Mouse (Mus musculus) CD8-positive naive resting alpha-beta T cell, adult 57 days (primary cell): ENCODE results near the gene Dda1. TPM values are rescaled to one million over a fixed set of nuclear protein-coding genes. Genes with fewer than 3 reads are reported as not detected.

Experiments
- total RNA-seq: library from RNA; stranded (reverse); gene quantifications from one replicate; pipeline ENCODE4 v1.2.4, GENCODE M21; 2023

Dda1 gene
- total RNA-seq = 90.7 TPM

DNA sequence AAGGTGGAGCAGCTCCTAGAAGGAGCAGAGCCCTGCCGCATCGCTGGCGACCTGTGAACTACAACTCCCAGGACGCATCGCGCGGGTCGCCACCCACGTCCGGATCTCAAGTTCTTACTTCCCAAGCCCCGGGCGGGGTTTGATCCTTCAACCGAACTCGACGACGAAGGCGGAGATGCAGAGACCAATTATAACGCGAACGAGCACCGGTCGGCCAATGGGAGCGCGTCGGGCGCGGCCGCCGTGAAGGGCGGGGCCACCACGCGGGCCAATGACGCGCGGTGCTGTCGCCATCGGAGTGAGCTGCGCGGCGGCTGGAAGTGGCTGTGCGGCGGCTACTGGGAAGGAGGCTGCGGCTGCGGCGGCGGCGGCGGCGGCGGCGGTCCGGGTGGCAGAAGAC lies at the start of gene Dda1:
Dda1 (plus strand) TSS at position 284 of the 400 bp plus-strand sequence.

DNA sequence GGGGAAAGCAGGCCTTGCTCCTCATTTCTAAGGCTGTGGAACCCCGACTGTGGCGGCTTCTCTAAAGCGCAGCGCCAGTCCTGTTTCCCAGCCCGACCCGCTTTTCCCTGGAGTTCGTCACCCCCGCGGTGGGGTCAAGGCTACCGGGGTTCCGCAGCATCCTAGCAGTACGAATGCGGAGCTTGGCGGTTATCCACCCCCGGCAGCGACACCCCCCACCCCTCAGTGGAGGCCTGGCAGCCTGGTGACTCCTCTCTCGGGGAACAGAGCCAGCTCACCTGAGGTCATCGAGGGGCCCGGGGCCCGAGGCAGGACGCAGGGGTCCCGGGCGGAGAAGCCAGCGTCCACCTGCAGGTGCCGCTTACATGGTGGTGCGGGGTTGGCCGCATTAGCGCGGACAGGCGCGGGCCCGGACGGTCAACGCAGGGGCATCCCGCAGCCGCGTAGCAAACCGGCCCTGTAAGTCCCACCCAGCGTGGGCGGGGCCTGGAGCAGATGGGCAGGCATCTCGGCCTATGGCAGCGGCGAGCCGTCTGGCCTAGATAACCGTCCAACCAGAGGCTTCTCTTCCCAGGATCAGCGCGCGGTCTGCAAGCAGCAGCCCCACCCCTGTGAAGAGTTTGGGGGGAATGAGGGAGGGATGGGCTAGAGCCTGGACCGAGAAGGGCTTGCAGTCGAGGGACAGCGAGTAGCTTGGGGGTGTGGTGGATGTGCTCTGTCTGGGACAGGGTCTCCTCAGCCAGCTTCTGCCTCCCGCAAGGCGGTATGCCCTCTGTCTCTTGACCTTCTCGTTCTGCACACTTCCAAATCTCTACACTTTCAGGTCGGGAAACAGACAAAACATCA lies 5.6 kb upstream of the Dda1 start, which contains the start of gene Abhd8:
Abhd8 (minus strand) TSS at position 468 of the 846 bp plus-strand sequence.

DNA sequence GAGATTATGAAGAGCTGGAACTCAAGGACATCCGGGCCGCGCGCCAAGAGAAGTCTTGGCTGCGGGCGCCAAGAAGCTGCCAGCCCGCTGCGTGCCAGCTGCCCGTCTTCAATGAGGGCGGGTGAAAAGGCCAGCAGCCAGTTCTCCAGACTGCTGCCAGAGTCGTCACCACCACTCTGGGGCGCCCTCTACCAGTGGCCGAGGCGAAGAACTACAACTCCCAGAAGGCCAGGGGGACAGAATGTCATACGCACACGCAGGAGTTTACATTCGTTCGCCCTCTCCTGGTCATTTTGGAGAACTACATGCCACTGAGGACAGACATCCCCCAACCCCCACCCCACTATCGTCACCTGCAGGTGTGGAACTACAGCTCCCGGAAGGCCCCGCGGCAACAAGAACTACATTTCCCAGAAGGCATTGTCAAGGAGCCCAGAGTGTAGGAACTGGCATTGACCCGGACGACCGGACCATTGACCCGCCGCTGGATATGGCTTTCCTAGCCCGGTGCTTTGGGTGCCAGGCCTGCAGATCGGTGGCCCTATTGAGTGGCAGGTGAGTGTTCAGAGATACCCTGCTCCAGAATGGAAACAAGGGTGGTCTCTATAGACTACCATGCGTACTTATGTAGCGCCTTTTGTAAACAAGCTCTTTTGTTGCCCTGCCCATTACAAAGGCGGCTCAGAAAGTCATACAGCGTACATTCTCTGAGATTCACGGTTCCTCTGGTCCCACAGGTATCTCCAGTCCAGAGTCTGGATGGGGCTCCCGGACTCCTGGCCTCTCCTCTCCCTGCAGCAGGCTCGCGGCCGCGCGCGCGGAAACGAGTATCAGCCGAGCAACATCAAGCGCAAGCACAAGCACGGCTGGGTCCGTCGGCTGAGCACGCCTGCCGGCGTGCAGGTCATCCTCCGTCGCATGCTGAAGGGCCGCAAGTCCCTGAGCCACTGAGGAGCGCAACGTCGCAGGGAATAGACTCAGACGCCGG lies 4.2 kb upstream of the Dda1 start, which contains the start of gene Mrpl34:
Mrpl34 (plus strand) TSS at position 447 of the 988 bp plus-strand sequence.

DNA sequence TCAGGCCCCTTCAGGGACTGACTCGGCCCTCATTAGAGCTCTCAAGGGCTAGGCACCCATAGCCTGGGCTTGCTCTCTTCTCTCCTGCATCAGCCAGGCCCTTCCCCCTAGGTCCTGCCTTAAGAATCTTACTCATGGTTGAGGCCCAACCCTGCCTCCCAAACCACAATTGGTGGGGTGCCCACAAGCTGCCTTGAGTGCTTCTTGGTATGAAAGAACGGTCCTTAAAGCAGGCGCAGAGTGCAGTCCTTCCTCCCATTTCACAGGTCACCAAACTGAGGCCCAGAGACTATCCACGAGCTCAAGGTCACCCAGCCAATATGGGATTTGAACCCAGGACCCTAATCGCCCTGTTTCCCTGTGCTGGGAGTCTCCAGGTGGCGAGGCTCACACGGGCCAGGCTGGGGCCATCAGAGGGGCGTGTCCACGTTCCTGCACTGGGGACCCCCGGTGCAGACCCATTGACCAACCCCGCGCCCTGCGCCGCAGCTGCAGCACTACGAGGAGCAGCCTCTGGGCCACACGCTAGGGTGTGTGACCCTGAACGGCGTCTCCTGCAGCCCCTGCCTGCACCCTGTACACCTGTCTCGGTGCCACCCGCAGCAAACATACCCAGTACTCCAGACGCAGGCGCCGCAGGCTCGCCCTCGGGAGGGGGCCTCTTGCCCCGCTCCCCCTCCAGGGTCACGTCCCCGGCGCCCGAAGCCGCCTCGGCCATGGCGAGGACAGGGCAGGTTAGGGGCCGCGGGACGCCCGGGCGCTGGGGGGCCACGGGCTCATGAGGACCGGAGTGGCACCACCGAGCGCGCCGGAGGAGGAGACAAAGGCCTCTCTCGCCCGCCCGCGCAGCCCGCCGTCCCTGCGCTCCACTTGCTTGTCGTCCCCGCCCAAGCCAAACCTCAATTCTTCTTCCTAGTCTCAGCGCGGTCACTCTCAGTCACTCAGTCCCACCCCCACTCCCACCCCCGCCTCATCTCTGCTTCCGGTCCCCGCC lies 16.4 kb downstream of the Dda1 start, which contains the start of gene Ano8:
Ano8 (minus strand) TSS at position 822 of the 994 bp plus-strand sequence.

DNA sequence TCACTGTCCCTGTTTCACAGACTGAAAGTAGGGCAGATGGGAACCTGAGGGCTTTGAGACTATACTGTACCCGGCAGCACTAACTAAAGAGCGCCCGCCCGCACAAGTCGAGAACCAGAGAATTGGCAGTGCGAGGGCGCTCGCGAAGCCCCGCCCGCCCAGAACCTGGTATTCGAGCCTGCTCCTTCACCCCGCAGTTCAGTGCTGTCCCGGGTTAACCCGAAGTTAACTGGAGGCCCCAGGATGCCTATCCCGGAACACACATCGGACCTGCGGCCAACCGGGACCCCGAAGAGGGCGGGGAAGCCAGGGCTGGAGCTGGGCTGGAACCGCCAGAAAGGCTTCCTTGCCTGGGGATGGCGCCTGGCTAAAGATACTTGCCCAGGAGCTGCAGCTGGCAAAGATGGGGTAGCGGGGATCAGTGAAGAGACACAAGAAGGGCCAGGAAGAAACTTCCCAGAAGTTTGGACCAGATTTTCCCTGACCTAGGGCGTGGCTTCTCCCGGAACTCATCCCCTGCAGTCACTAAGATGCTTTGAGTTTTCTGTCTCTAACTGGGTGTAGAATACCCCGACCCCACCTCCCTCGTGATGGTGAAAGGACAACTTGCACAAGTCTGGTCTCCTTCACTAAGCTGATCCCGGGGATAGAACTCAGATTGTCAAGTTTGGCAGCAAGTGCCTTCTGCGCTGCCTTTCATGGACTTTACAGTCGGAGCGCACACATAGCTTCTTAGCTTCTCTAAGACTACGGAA lies 18.9 kb downstream of the Dda1 start, which contains the start of gene Gtpbp3:
Gtpbp3 (plus strand) TSS at position 413 of the 755 bp plus-strand sequence.

DNA sequence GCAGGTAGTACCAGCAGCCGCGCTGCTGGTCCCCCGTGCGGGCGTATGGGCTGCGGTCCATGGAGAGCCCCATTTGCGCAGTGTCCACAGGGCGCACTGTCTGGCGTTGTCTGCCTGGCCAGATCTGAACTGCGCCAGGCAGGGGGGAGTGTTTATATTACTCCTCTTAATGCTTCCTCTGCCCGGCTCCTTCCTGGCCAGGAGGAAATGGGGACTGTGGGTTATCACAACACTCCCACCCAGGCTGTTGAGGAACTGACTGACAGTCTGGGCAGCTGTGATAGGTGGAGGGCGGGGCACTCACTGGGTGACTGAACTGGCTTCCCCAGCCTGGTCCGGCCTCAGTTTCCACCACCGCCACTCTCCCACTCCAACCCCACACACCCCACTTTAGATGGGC lies 42.6 kb downstream of the Dda1 start, which contains the start of gene Plvap:
Plvap (minus strand) TSS at position 109 of the 400 bp plus-strand sequence.

DNA sequence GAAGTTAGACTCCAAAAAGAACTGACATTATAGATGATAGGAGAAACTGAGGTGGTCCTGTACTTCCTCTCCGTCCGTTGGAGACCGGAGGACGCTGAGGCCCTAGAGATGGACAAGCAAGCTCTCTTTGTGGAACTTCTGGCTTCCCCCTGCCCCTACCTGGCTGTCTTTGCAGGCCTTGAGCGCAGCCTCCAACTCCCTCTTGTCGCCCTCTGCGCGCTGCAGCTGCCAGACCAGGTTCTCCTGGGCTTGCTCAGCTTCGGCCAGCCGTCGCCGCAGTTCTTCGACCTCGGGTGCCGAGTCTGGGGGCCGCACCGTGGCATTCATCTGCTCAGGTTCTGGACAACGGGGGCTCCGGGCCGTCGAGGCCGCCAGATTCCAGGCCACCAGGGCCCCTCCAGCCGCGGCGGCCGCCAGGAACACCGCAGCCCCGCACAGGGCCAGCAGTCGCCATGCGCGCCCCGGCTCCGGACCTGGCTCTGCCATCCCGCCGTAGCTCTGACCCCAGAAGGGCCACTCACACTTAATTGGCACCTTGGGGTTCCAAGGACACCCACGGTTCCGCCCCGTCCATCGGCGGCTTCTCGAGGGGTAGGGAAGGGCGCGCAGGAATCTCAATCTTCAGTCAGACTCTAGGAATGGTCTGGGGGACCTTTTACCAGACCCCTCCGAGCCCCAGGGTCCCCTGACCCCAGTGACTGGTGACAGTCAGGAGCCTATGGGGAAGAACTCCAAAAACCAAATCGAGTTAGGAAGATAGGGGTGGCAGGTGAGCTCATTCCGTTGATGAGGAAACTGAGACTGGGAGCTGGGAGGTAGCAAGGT lies 56.4 kb downstream of the Dda1 start, which contains the start of gene Ccdc194:
Ccdc194 (minus strand) TSS at position 486 of the 825 bp plus-strand sequence.

Other genes starting within 250 kb of the Dda1 start
- 141 TPM for gene Myo9b, start 196.5 kb upstream of the Dda1 start, total RNA-seq
- gene Haus8, start 196.3 kb upstream of the Dda1 start, total RNA-seq = 29.9 TPM
- gene Use1, start 102.4 kb upstream of the Dda1 start, total RNA-seq = 310 TPM
- 22.3 TPM for gene Ocel1, start 97.9 kb upstream of the Dda1 start, total RNA-seq
- gene Nr2f6, start 87.2 kb upstream of the Dda1 start, total RNA-seq = 4.0 TPM
- gene Ushbp1, start 73.4 kb upstream of the Dda1 start, total RNA-seq = 0.28 TPM
- 109 TPM for gene Babam1, start 72.3 kb upstream of the Dda1 start, total RNA-seq
- 1.8 TPM for gene Ankle1, start 63.2 kb upstream of the Dda1 start, total RNA-seq
- 76.5 TPM for gene Abhd8, start 5.5 kb upstream of the Dda1 start, total RNA-seq
- 39.7 TPM for gene Mrpl34, start 4.2 kb upstream of the Dda1 start, total RNA-seq
- gene Ano8, start 16.8 kb downstream of the Dda1 start, total RNA-seq = 24.0 TPM
- gene Gtpbp3, start 18.9 kb downstream of the Dda1 start, total RNA-seq = 20.5 TPM
- gene Plvap, start 42.6 kb downstream of the Dda1 start, total RNA-seq = 0.67 TPM
- not detected for gene Ccdc194, start 56.5 kb downstream of the Dda1 start, total RNA-seq
- 62.4 TPM for gene Bst2, start 68.3 kb downstream of the Dda1 start, total RNA-seq
- gene Mvb12a, start 73.7 kb downstream of the Dda1 start, total RNA-seq = 27.2 TPM
- 2.2 TPM for gene Tmem221, start 89.7 kb downstream of the Dda1 start, total RNA-seq
- not detected for gene Nxnl1, start 97.4 kb downstream of the Dda1 start, total RNA-seq
- gene Slc27a1, start 99.7 kb downstream of the Dda1 start, total RNA-seq = 6.8 TPM
- 52.5 TPM for gene Pgls, start 123.0 kb downstream of the Dda1 start, total RNA-seq
- 11.5 TPM for gene Fam129c, start 128.4 kb downstream of the Dda1 start, total RNA-seq
- gene Colgalt1, start 141.8 kb downstream of the Dda1 start, total RNA-seq = 50.7 TPM
- gene Unc13a, start 202.6 kb downstream of the Dda1 start, total RNA-seq = 0.77 TPM
- gene Jak3, start 207.1 kb downstream of the Dda1 start, total RNA-seq = 89.5 TPM
- gene Insl3, start 220.0 kb downstream of the Dda1 start, total RNA-seq = 50.5 TPM
- gene B3gnt3, start 232.6 kb downstream of the Dda1 start, total RNA-seq = 0.98 TPM